Mouse (Mus musculus): ENCODE measurements around the gene Arhgap25. TPM values are rescaled to one million over a fixed set of nuclear protein-coding genes. Genes with fewer than 3 reads are reported as not detected.

Arhgap25 gene
- total and polyA plus RNA-seq, 2 experiments: 0.40 to 1.6 TPM

DNA sequence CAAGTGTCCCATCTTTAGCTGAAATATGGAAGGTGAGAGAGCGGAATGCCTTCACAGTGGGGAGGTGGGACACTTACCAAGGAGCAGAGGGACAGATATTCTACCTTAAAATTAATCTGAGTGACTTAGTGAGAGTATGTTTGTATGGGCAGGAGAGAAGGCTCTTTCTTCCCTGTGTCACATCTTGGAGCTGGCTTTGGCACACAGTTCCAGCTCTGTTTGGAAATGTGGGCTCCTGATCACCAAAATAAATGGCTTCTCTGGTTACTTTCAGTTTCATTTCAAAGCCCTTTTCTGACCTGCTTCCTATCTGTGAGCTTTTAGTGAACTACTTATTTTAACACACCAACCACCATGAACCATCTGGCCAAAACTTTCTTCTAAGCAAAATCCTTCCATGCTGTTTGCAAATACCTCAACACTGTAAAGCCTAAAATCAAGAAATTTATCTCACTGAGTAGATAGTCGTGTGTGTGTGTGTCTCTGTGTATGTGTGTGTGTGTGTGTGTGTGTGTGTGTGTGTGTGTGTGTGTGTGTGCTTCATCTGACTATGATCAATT lies 1.5 kb downstream of the Arhgap25 start:
- H3K4me1 ChIP-seq (ENCODE audit: control insufficient read depth, insufficient read depth, low read length): no peaks in the 10 kb centered on the region
- DNase-seq (ENCODE audit: extremely low read depth, low read depth, low spot score): peak; percentile 31
- H3K27me3 ChIP-seq (ENCODE audit: control insufficient read depth, insufficient read depth, low read length): no peaks in the 10 kb centered on the region
- 77% methylated on average over 2 of the region's 2 CpGs for WGBS
- no peaks in the 10 kb centered on the region for H3K36me3 ChIP-seq (ENCODE audit: control insufficient read depth, insufficient read depth, low read length)
- H3K9ac ChIP-seq (ENCODE audit: low read depth, low read length): no peak overlapping the region
- H3K79me2 ChIP-seq (ENCODE audit: control insufficient read depth, insufficient read depth, low read length): no peaks in the 10 kb centered on the region
- TF ChIP-seq POLR2A (IDR thresholded peaks at IDR 0.05; ENCODE audit: extremely low read depth, insufficient read depth, low read length) (no peak), CTCF (IDR thresholded peaks at IDR 0.05; ENCODE audit: low read depth, low read length) (no peak)
- H3K27ac ChIP-seq (replicated peaks; ENCODE audit: insufficient read depth, low read depth, low read length): no peak overlapping the region
- H3K4me3 ChIP-seq (ENCODE audit: insufficient read depth, low read depth, low read length): no peak overlapping the region

DNA sequence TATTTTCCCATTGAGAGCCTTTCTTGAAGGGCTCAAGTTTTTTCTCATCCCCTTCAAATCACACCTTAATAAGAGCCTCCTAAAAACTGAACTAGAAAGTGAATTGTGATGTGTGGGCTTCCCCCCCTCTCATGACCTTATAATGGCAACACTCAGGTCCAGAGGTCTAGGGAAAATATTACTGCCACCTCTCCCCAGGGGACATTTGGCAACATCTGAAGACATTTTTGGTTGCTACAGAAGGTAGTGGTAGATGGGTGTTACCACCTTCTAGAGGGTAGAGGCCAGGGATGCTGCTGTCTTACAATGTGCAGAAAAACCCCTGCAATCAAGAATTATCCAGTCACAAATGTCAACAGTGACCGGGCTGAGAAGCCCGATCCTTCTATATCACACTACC lies 2.7 kb downstream of the Arhgap25 start:
- H3K9ac ChIP-seq (ENCODE audit: low read depth, low read length): no peak overlapping the region
- no peaks in the 10 kb centered on the region for H3K4me1 ChIP-seq (ENCODE audit: control insufficient read depth, insufficient read depth, low read length)
- H3K36me3 ChIP-seq (ENCODE audit: control insufficient read depth, insufficient read depth, low read length): no peaks in the 10 kb centered on the region
- no peaks in the 10 kb centered on the region for H3K79me2 ChIP-seq (ENCODE audit: control insufficient read depth, insufficient read depth, low read length)
- TF ChIP-seq POLR2A (IDR thresholded peaks at IDR 0.05; ENCODE audit: extremely low read depth, insufficient read depth, low read length) (no peak), CTCF (IDR thresholded peaks at IDR 0.05; ENCODE audit: low read depth, low read length) (no peak)
- 83% methylated on average over 2 of the region's 2 CpGs for WGBS
- no peak overlapping the region for H3K4me3 ChIP-seq (ENCODE audit: insufficient read depth, low read depth, low read length)
- no peak overlapping the region for H3K27ac ChIP-seq (replicated peaks; ENCODE audit: insufficient read depth, low read depth, low read length)
- no peak for DNase-seq (ENCODE audit: extremely low read depth, low read depth, low spot score)
- no peaks in the 10 kb centered on the region for H3K27me3 ChIP-seq (ENCODE audit: control insufficient read depth, insufficient read depth, low read length)

DNA sequence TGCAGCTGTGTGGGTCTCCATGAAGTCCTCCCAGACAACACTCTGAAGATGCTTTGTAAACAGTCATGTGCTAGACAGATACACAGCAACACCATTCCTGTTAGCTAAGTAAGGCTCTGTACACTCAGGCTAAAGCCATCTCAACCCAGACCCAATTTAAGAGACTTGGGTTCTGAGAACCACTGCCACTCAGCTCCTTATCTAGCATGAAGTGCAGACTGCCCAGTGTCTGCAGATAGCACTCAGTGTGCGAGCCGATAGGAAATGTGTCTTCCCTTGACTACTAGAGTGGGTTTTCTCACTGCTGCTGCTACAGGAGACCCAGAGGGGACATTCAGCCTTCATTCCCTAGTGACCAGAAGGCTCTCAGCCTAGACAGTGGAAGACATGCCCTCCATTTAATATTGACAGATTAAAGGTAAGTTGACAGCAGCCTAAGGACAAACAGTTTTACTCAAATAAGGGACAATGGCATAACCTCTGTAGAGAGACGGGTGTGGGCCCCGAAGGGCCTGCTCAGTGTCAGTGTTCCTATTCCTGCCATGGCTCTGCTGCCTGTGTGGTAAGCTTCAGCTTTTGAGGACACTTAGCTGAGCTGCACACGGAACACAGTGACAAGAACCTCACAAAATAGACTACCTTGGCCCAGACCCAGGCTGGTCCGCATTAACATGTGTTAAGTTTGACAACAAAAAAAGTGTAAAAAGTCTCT lies 5.1 kb downstream of the Arhgap25 start:
- H3K9ac ChIP-seq (ENCODE audit: low read depth, low read length): no peak overlapping the region
- no peak for DNase-seq (ENCODE audit: extremely low read depth, low read depth, low spot score)
- TF ChIP-seq POLR2A (IDR thresholded peaks at IDR 0.05; ENCODE audit: extremely low read depth, insufficient read depth, low read length) (no peak), CTCF (IDR thresholded peaks at IDR 0.05; ENCODE audit: low read depth, low read length) (no peak)
- H3K79me2 ChIP-seq (ENCODE audit: control insufficient read depth, insufficient read depth, low read length): no peaks in the 10 kb centered on the region
- whole genome bisulfite sequencing: 60% methylated on average over 6 of the region's 6 CpGs
- no peak overlapping the region for H3K27ac ChIP-seq (replicated peaks; ENCODE audit: insufficient read depth, low read depth, low read length)
- no peaks in the 10 kb centered on the region for H3K4me1 ChIP-seq (ENCODE audit: control insufficient read depth, insufficient read depth, low read length)
- no peaks in the 10 kb centered on the region for H3K27me3 ChIP-seq (ENCODE audit: control insufficient read depth, insufficient read depth, low read length)
- no peak overlapping the region for H3K4me3 ChIP-seq (ENCODE audit: insufficient read depth, low read depth, low read length)
- H3K36me3 ChIP-seq (ENCODE audit: control insufficient read depth, insufficient read depth, low read length): no peaks in the 10 kb centered on the region

DNA sequence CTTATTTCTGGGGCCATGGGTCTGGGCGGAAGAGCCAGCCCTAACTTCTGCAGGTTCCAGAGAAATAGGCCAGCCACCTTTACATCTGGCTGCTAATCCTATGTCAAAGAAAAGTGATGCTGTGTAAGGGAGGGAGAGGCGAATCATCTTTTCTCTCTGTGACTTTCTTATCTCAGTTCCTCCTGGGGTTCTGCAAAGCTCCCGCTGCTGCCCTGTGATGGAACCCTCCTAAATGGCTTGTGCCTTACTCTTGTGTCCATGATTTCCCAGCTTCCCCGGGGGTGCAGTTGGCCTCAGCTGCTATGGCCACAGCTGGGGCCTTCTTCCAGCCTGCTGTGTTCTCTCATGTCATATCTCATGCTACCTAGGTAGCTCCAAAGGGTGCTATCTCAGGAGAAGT lies 5.7 kb downstream of the Arhgap25 start:
- TF ChIP-seq CTCF (IDR thresholded peaks at IDR 0.05; ENCODE audit: low read depth, low read length): no peak
- no peak for TF ChIP-seq POLR2A (IDR thresholded peaks at IDR 0.05; ENCODE audit: extremely low read depth, insufficient read depth, low read length)
- no peaks in the 10 kb centered on the region for H3K36me3 ChIP-seq (ENCODE audit: control insufficient read depth, insufficient read depth, low read length)
- WGBS: 80% methylated on average over 4 of the region's 4 CpGs
- no peak overlapping the region for H3K9ac ChIP-seq (ENCODE audit: low read depth, low read length)
- no peaks in the 10 kb centered on the region for H3K4me1 ChIP-seq (ENCODE audit: control insufficient read depth, insufficient read depth, low read length)
- H3K4me3 ChIP-seq (ENCODE audit: insufficient read depth, low read depth, low read length): no peak overlapping the region
- no peak overlapping the region for H3K27ac ChIP-seq (replicated peaks; ENCODE audit: insufficient read depth, low read depth, low read length)
- H3K27me3 ChIP-seq (ENCODE audit: control insufficient read depth, insufficient read depth, low read length): no peaks in the 10 kb centered on the region
- no peaks in the 10 kb centered on the region for H3K79me2 ChIP-seq (ENCODE audit: control insufficient read depth, insufficient read depth, low read length)
- DNase-seq (ENCODE audit: extremely low read depth, low read depth, low spot score): no peak

DNA sequence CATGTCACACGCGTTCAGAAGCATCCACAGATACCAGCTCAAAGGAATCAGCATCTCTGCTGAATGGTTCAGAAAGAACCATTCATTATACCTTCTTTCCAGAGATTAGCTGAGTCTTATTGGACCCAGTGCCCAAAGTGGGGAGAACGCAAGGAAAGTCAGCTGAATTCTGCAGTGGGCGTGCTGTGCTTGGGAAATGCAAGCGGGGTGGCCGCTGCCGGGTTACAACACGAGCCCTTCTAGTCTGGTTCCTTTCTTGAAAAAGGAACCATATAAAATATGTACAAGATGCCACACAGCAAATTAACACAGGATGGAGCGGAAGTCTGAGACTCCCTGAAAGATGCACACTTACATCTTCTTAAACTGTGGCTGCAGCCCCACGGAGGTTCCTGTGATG lies 7.9 kb downstream of the Arhgap25 start:
- Histone ChIP-seq H3K27ac (replicated peaks; ENCODE audit: insufficient read depth, low read depth, low read length) (no peak overlapping the region), H3K4me3 (ENCODE audit: insufficient read depth, low read depth, low read length) (no peak overlapping the region), H3K36me3 (ENCODE audit: control insufficient read depth, insufficient read depth, low read length) (no peaks in the 10 kb centered on the region), H3K9ac (ENCODE audit: low read depth, low read length) (no peak overlapping the region), H3K27me3 (ENCODE audit: control insufficient read depth, insufficient read depth, low read length) (no peaks in the 10 kb centered on the region), H3K4me1 (ENCODE audit: control insufficient read depth, insufficient read depth, low read length) (no peaks in the 10 kb centered on the region), H3K79me2 (ENCODE audit: control insufficient read depth, insufficient read depth, low read length) (no peaks in the 10 kb centered on the region)
- no peak for DNase-seq (ENCODE audit: extremely low read depth, low read depth, low spot score)
- TF ChIP-seq POLR2A (IDR thresholded peaks at IDR 0.05; ENCODE audit: extremely low read depth, insufficient read depth, low read length) (no peak), CTCF (IDR thresholded peaks at IDR 0.05; ENCODE audit: low read depth, low read length) (no peak)
- 86% methylated on average over 10 of the region's 10 CpGs for WGBS

DNA sequence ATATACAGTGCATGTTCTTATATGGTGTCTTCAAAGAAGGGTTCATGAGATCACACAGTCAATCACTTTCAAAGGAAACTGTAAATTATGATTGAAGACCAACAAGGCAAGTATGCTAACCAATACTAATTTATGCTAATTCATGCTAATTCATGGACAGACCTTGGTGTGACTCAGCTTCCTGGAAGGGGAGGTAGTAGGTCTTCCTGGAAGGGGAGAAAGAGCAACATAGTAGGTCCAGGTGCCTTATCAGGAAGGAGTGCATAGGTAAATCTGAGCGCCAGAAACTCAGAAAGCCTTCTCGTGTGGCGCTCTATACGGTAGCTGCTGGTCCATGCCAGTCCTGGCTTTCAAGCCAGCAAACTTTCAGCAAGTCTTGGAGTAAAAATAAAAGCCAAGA lies 8.8 kb downstream of the Arhgap25 start:
- 97% methylated on average over 4 of the region's 4 CpGs for WGBS
- Histone ChIP-seq H3K27me3 (ENCODE audit: control insufficient read depth, insufficient read depth, low read length) (no peaks in the 10 kb centered on the region), H3K79me2 (ENCODE audit: control insufficient read depth, insufficient read depth, low read length) (no peaks in the 10 kb centered on the region), H3K27ac (replicated peaks; ENCODE audit: insufficient read depth, low read depth, low read length) (no peak overlapping the region), H3K9ac (ENCODE audit: low read depth, low read length) (no peak overlapping the region), H3K4me3 (ENCODE audit: insufficient read depth, low read depth, low read length) (no peak overlapping the region), H3K4me1 (ENCODE audit: control insufficient read depth, insufficient read depth, low read length) (no peaks in the 10 kb centered on the region), H3K36me3 (ENCODE audit: control insufficient read depth, insufficient read depth, low read length) (no peaks in the 10 kb centered on the region)
- TF ChIP-seq CTCF (IDR thresholded peaks at IDR 0.05; ENCODE audit: low read depth, low read length) (no peak), POLR2A (IDR thresholded peaks at IDR 0.05; ENCODE audit: extremely low read depth, insufficient read depth, low read length) (no peak)
- no peak for DNase-seq (ENCODE audit: extremely low read depth, low read depth, low spot score)
